Mouse (Mus musculus) limb, embryonic 11.5 days (tissue): ENCODE measurements around the gene Zc3hc1. TPM values are rescaled to one million over a fixed set of nuclear protein-coding genes. Genes with fewer than 3 reads are reported as not detected.

Experiments
- ATAC-seq: fragments of 200-750 bp; cut with Nextera tagmentation; 2 replicates; pipeline ENCODE4 v1.8.0; 2017; ENCODE audit warnings: low read depth; ENCODE audit not compliant: insufficient number of reproducible peaks, low FRiP score, low TSS enrichment
- DNase-seq: peaks from one replicate; pipeline ENCODE4 v3.0.0-alpha.2; 2015; ENCODE audit warnings: low spot score
- H3K27ac ChIP-seq: fragments of 300-500 bp; sonication (generic); replicated peaks from 2 replicates; pipeline ENCODE4 v1.5.1; 2014; ENCODE audit warnings: low read depth, mild to moderate bottlenecking, low read length
- H3K27me3 ChIP-seq: fragments of 300-500 bp; sonication (generic); 2 replicates; pipeline ENCODE4 v1.6.1; 2014; ENCODE audit warnings: mild to moderate bottlenecking, low read length, mixed read lengths; ENCODE audit not compliant: control insufficient read depth, insufficient read depth
- H3K36me3 ChIP-seq: fragments of 300-500 bp; sonication (generic); 2 replicates; pipeline ENCODE4 v1.6.1; 2014; ENCODE audit warnings: mild to moderate bottlenecking, low read length, moderate library complexity, mixed read lengths; ENCODE audit not compliant: control insufficient read depth, insufficient read depth
- H3K4me1 ChIP-seq: fragments of 300-500 bp; sonication (generic); 2 replicates; pipeline ENCODE4 v1.6.1; 2014; ENCODE audit warnings: low read length, mixed read lengths; ENCODE audit not compliant: control insufficient read depth, insufficient read depth
- H3K4me2 ChIP-seq: fragments of 300-500 bp; sonication (generic); 2 replicates; pipeline ENCODE4 v1.6.1; 2014; ENCODE audit warnings: low read depth, mild to moderate bottlenecking, moderate library complexity; ENCODE audit not compliant: severe bottlenecking
- H3K4me3 ChIP-seq: fragments of 300-500 bp; sonication (generic); 2 replicates; pipeline ENCODE4 v1.5.1; 2014; ENCODE audit warnings: low read depth, low read length
- H3K9ac ChIP-seq: fragments of 300-500 bp; sonication (generic); 2 replicates; pipeline ENCODE4 v1.6.1; 2014; ENCODE audit warnings: mild to moderate bottlenecking, low read length
- H3K9me3 ChIP-seq: fragments of 300-500 bp; sonication (generic); 2 replicates; pipeline ENCODE4 v1.6.1; 2016; ENCODE audit warnings: low read length; ENCODE audit not compliant: control insufficient read depth
- WGBS: fragments of 180-500 bp; shearing (Covaris S2); extraction: QIAGEN DNeasy Blood & Tissue Kit; methylation state at CpG from one replicate; pipeline ENCODE4 v1.1.7; 2014; 5-methylcytosine and 5-hydroxymethylcytosine counted together
- polyA plus RNA-seq: library from polyadenylated mRNA; unstranded; fragments of >200 nt; fragmentation: Nextera tagmentation; extraction: Ambion mirVana; gene quantifications from 2 replicates; pipeline ENCODE4 v1.2.1, GENCODE M21; 2014

The Zc3hc1 gene
- 87.8 and 93.7 TPM in 2 replicates for polyA plus RNA-seq

GRCm38 (mm10) chr6:30390714-30391697 lies at the start of gene Zc3hc1:
Gene Zc3hc1 (minus strand): TSS chr6:30391028.
- H3K27ac ChIP-seq: no peak within 1 kb of the TSS
- H3K9me3 ChIP-seq: no peaks in the 10 kb centered on the region
- peak; percentile 70; the same call in 1 of the 2 replicates for ATAC-seq
- DNase-seq: peak; percentile 83
- WGBS: 19% methylated on average over 33 of the region's 33 CpGs
- H3K27me3 ChIP-seq: no peaks in the 10 kb centered on the region
- H3K4me1 ChIP-seq: no peaks in the 10 kb centered on the region
- H3K4me3 ChIP-seq: peak within 1 kb of the TSS; percentile 67
- H3K9ac ChIP-seq: peak within 1 kb of the TSS; percentile 68
- peak within 1 kb of the TSS; percentile 36 for H3K4me2 ChIP-seq
- H3K36me3 ChIP-seq: no peaks in the 10 kb centered on the region

- H3K27me3 ChIP-seq: no peaks in the 10 kb centered on the region
- no peak overlapping the region for H3K9ac ChIP-seq
- WGBS: 95% methylated on average over 10 of the region's 10 CpGs
- no peak overlapping the region for H3K4me2 ChIP-seq
- H3K4me1 ChIP-seq: no peaks in the 10 kb centered on the region
- DNase-seq (no peak), ATAC-seq (no peak)
- no peak overlapping the region for H3K27ac ChIP-seq
- peaks cover 8% of the 10 kb centered on the region; the same call in 1 of the 2 replicates for H3K36me3 ChIP-seq
- no peaks in the 10 kb centered on the region for H3K9me3 ChIP-seq
- no peak overlapping the region for H3K4me3 ChIP-seq
Observed at GRCm38 (mm10) chr6:30439576-30439975, 48.7 kb upstream of the Zc3hc1 start.

GRCm38 (mm10) chr6:30437054-30437453 lies 46.2 kb upstream of the Zc3hc1 start:
- Histone ChIP-seq H3K9ac (no peak overlapping the region), H3K27me3 (no peaks in the 10 kb centered on the region), H3K4me2 (no peak overlapping the region), H3K4me3 (no peak overlapping the region), H3K4me1 (no peaks in the 10 kb centered on the region), H3K9me3 (no peaks in the 10 kb centered on the region), H3K27ac (no peak overlapping the region), H3K36me3 (peaks cover 3% of the 10 kb centered on the region; the same call in 1 of the 2 replicates)
- WGBS: 77% methylated on average over 3 of the region's 3 CpGs
- DNase-seq: no peak
- ATAC-seq: no peak

- ATAC-seq (no peak), DNase-seq (no peak)
- WGBS: 91% methylated on average over 3 of the region's 3 CpGs
Observed at GRCm38 (mm10) chr6:30436476-30436875, 45.6 kb upstream of the Zc3hc1 start.

GRCm38 (mm10) chr6:30432461-30433192 lies 41.8 kb upstream of the Zc3hc1 start:
- DNase-seq: no peak
- H3K9ac ChIP-seq: no peak overlapping the region
- ATAC-seq: no peak
- no peaks in the 10 kb centered on the region for H3K36me3 ChIP-seq
- H3K27me3 ChIP-seq: no peaks in the 10 kb centered on the region
- no peaks in the 10 kb centered on the region for H3K9me3 ChIP-seq
- no peak overlapping the region for H3K4me2 ChIP-seq
- H3K4me3 ChIP-seq: no peak overlapping the region
- H3K27ac ChIP-seq: no peak overlapping the region
- no peaks in the 10 kb centered on the region for H3K4me1 ChIP-seq
- WGBS: 74% methylated on average over 3 of the region's 3 CpGs

More at GRCm38 (mm10) chr6:30436476-30436875, 45.6 kb upstream of the Zc3hc1 start:
- Histone ChIP-seq H3K4me3 (no peak overlapping the region), H3K27ac (no peak overlapping the region), H3K36me3 (peaks cover 2% of the 10 kb centered on the region; the same call in 1 of the 2 replicates), H3K9ac (no peak overlapping the region), H3K27me3 (no peaks in the 10 kb centered on the region), H3K4me1 (no peaks in the 10 kb centered on the region), H3K4me2 (no peak overlapping the region), H3K9me3 (no peaks in the 10 kb centered on the region)

- Histone ChIP-seq H3K27ac (no peak overlapping the region), H3K9me3 (no peaks in the 10 kb centered on the region), H3K27me3 (no peaks in the 10 kb centered on the region), H3K4me3 (no peak overlapping the region), H3K9ac (no peak overlapping the region), H3K4me2 (no peak overlapping the region), H3K36me3 (peaks cover 5% of the 10 kb centered on the region), H3K4me1 (no peaks in the 10 kb centered on the region)
- whole genome bisulfite sequencing: 91% methylated on average over 7 of the region's 7 CpGs
- DNase-seq: no peak
- no peak for ATAC-seq
Observed at GRCm38 (mm10) chr6:30416801-30417200, 26.0 kb upstream of the Zc3hc1 start.

GRCm38 (mm10) chr6:30416126-30416525 lies 25.3 kb upstream of the Zc3hc1 start:
- DNase-seq (no peak), ATAC-seq (no peak)
- Histone ChIP-seq H3K9me3 (no peaks in the 10 kb centered on the region), H3K36me3 (peaks cover under 1% of the 10 kb centered on the region; the same call in 1 of the 2 replicates), H3K9ac (no peak overlapping the region), H3K27me3 (no peaks in the 10 kb centered on the region), H3K27ac (no peak overlapping the region), H3K4me3 (no peak overlapping the region), H3K4me2 (no peak overlapping the region), H3K4me1 (no peaks in the 10 kb centered on the region)
- 82% methylated on average over 2 of the region's 2 CpGs for WGBS

GRCm38 (mm10) chr6:30411311-30411710 lies 20.5 kb upstream of the Zc3hc1 start:
- Histone ChIP-seq H3K4me1 (no peaks in the 10 kb centered on the region), H3K36me3 (no peaks in the 10 kb centered on the region), H3K27ac (no peak overlapping the region), H3K4me2 (no peak overlapping the region), H3K9me3 (no peaks in the 10 kb centered on the region), H3K27me3 (no peaks in the 10 kb centered on the region), H3K4me3 (no peak overlapping the region), H3K9ac (no peak overlapping the region)
- 82% methylated on average over 4 of the region's 4 CpGs for WGBS
- DNase-seq (no peak), ATAC-seq (no peak)
